Mouse (Mus musculus) retina, adult 2 months (tissue): Measurements from ENCODE around the gene Gcsh.

Source experiments
- DNase-seq: peaks from one replicate; pipeline ENCODE4 v3.0.0-alpha.2; 2012; ENCODE audit warnings: low read depth, low spot score

The Gcsh gene

DNA sequence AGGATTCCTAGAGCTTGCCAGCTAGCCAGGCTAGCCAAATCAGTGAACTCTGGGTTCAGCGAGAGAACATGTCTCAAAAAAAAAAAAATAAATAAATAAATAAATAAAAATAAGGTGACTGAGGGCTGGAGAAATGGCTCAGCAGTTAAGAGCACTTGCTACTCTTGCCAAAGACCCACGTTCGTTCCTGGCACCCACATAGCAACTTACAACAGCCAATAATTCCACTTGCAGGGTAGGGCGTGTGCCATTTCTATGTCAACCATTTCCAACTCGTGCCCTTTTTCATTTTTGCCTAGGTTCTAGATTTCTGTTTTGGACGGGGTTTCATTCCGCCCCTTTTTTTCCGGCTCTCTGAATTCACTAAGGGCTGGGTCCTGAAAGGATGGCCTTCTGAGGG, 15.3 kb downstream of the Gcsh start:
- no peak for DNase-seq

DNA sequence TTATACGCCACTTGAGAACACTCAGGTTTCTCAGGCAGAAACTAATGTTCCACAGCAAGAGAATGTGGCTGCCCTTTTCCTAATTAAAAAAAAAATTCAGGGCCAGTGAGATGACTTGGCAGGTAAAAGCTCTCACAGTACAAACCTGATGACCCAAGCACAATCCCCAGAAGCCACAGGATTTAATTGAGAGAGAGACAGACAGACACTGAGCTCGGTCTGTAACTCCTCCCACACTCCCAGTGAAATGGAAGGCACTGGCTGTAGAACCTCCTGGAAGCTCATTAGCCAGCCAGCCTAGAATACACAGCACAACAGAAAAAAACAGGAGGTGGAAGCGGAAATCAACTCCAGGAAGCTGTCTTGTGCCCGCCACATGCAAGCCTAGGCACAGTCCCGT, 17.7 kb downstream of the Gcsh start:
- DNase-seq, result no peak

DNA sequence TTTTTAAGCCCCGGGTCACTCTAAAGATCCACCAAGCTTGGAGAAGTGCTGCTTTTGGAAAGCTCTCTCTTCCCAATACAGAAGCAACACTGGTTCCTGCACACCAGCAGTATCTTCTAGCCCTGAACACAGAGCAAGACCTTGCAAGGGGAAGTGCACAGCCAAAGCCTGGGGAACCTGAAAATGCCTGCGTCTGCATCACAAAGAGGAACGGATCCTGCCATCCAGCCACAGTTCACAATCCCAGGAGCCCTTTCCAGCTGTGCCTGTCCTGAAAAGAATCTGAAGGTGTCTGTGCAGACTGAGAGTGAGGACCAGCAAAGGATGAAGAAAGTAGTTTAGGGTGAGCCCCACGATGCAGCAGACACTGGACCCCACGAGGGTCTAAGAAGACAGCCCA, 18.3 kb downstream of the Gcsh start:
- no peak for DNase-seq

DNA sequence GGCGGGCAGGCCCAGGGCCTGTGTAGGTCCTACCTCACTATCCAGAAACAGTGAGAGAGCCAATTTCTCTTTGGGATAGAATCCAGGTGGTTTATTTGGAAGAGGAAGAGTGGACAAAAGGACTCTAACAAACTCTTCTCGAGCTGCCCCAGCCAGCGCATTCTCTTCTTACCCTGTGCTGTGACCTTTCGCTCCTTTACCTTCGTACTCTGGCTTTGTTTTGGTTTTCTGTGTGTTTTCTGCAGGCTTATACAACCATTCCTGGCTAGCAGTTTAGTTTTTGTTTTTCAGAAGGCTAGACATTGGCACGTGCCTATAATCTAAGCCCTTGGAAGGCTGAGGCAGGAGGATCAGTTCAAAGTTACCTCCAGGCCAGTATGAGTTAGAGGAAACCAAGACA, 23.8 kb downstream of the Gcsh start:
- no peak for DNase-seq

DNA sequence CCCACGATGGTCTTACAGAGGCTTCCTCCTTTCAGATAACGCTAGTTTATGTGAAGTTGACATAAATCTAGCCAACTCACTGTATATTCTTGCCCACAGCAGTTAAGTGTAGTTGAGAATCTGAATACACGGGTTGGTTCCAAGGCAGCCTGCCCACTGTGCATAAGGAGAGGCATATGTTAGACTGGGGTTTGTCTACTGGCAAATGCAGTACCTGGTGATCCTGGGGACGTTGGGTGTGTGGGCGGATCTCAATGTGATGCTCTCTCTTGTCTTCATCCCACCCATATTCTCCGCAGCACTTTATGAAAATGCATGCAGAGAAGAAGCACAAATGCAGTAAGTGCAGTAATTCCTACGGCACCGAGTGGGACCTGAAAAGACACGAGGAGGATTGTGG, 38.9 kb downstream of the Gcsh start:
- no peak for DNase-seq

DNA sequence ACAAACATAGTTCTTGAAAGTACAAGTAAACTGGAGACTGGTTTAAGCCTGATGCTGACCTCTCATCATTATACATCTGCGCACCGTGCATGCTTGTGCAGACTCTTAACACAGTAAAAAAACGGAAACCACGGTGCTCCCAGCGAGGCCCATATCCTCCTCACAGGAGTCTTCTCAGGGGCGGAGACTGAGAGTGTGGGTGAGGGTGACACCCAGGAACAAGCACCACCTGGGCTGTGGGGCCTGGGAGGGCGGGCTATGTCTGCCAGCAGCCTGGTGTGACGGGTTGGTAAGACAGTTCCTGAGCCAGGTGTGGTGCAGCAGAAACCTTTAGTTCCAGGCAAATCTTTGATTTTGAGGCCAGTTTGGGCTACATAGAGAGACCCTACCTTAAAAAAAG, 40.9 kb downstream of the Gcsh start:
- DNase-seq, result no peak

DNA sequence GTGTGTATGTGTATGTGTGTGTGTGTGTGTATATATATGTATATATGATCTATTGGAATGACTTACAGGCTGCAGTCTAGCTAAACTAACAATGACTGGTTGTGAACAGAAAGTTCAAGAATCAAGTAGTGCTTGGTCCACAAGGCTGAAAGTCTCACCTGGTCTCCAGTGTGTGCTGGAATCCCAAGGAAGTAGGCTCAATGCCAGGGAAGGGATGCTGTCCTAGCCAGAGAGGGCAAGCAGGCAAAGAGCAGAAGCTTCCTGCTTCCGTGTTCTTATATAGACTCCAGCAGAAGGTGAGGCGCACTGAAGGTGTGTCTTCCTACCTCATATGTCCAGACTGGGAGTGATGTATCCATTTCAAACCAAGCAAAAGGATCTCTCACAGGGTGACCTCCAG, 41.6 kb downstream of the Gcsh start:
- no peak for DNase-seq

- DNase-seq, result no peak
Measured at GRCm38 (mm10) chr8:116951369-116951768, 42.0 kb downstream of the Gcsh start.

GRCm38 (mm10) chr8:116947589-116947988, 45.7 kb downstream of the Gcsh start:
- no peak for DNase-seq

DNA sequence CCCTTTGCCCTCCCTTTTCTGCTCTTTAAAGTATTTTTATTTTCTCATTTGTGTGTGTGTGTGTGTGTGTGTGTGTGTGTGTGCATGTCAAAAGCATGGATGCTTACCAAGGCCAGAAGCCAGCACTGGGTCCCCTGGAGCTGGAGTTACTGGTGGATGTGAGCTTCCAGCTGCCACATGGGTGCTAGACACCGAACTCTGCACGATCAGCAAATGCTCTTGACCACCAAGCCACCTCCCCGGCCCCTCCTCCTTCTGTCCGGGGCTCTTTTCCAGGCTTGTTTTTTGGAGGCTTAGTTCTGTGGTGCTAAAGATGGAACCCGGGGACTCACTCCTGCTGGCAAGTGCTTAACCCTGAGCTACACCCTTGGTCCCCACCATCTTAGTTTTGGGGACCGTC, 46.5 kb downstream of the Gcsh start:
- DNase-seq, result no peak

- no peak for DNase-seq
Measured at GRCm38 (mm10) chr8:116946268-116946838, 47.0 kb downstream of the Gcsh start.

GRCm38 (mm10) chr8:116945169-116945910, 48.0 kb downstream of the Gcsh start:
- DNase-seq, result no peak

DNA sequence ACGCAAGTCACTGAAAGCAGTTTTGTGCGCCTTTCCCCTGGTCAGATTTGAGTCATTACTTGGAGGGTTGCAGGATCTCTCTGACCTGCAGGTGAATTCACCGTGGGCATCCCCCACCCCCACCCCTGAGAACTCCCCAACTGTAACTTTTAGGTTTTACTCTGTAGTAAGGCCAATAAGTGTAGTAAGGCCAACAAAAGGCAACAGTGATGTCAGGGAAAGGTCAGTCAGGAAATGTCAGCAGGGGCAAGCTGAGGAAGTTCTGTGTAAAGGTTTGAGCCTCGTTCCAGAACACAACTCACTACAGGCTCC, 49.0 kb downstream of the Gcsh start:
- no peak for DNase-seq

- no peak for DNase-seq
Measured at GRCm38 (mm10) chr8:116943555-116944384, 49.6 kb downstream of the Gcsh start.

DNA sequence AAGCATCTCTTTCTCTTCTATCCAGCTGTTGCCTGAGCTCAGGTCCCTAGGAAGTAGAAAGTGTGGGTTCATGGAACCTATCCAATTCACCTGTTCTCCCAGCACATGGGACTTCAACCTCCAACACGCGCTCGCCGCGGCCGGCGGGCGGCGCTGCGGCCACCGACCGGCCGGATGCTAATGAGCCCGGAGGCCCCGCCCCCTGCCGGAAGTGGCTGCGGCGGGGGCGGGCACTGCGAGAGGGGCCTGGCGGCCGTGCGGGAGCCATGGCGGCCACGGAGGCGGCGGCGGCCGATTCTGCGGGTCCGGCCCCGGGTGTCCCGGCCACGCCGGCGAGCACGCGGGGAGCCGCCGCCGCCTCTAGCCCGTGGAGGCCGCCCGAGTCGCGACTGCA, 50.2 kb downstream of the Gcsh start, which contains the start of gene Atmin:
Gene Atmin, plus strand, starts transcription at position 233 of the 394 bp plus-strand sequence.
- peak; percentile 76 for DNase-seq

- no peak for DNase-seq
Measured at GRCm38 (mm10) chr8:116942284-116943058, 50.9 kb downstream of the Gcsh start.

GRCm38 (mm10) chr8:116935506-116935905, 57.8 kb downstream of the Gcsh start:
- DNase-seq, result no peak

DNA sequence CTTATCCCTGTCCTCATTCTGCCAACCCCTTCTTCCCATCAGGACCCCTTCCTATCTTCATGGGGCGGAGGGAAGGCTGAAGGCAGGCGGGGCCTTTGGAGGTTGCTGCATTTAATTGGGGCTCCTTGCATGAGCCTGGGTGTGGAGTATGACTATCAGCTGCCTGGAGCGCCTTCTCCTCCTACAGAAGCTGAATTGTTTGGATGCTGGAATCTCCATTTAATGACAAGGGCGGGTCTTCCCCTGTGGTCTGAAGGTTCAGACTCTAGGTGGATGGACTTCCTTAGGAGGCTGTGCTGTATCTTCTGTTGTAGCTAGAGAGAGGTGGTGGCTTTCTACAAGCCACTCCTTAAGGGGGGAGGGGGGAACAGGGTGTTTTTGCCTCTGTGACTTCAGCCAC, 58.4 kb downstream of the Gcsh start:
- DNase-seq, result no peak
